Mouse (Mus musculus) B cell, adult (primary cell): Measurements from ENCODE around the gene Rtraf. TPM values are rescaled to one million over a fixed set of nuclear protein-coding genes. Genes with fewer than 3 reads are reported as not detected.

ENCODE experiments used
- total RNA-seq: library from RNA; stranded (reverse); gene quantifications from 4 replicates; pipeline ENCODE4 v1.2.4, GENCODE M21; 2023; ENCODE audit not compliant: inconsistent age

Rtraf gene
- total RNA-seq = 53.4 to 56.7 TPM (median 53.6 TPM) in 4 replicates

GRCm38 (mm10) chr14:19823321-19824142 lies at the start of gene Rtraf:
Gene Rtraf, minus strand, starts transcription at chr14:19823824.

Other genes with a start within 250 kb of the Rtraf start
- gene Gm2237, start 238.7 kb downstream of the Rtraf start, total RNA-seq = 0.42 to 1.5 TPM (median 1.3 TPM) in 4 replicates
- gene Gm5458, start 221.2 kb downstream of the Rtraf start, total RNA-seq = not detected in 4 replicates
- 0.26 to 1.3 TPM (median 0.44 TPM) in 4 replicates for gene Nid2, start 72.6 kb downstream of the Rtraf start, total RNA-seq
- 109 to 121 TPM (median 120 TPM) in 4 replicates for gene Gng2, start 153.8 kb upstream of the Rtraf start, total RNA-seq